Mouse (Mus musculus): ENCODE results near the gene Tbx3. TPM values are rescaled to one million over a fixed set of nuclear protein-coding genes. Genes with fewer than 3 reads are reported as not detected.

Gene Tbx3
- polyA plus RNA-seq, 1 experiment from 2014 or later, result 22.6 TPM

- Histone ChIP-seq H3K4me3 (ENCODE audit: low read depth, low read length) (no peak overlapping the region), H3K27ac (replicated peaks; ENCODE audit: low read depth, low read length) (no peak overlapping the region), H3K36me3 (ENCODE audit: control insufficient read depth, insufficient read depth, low read length) (no peaks in the 10 kb centered on the region), H3K9me3 (ENCODE audit: control insufficient read depth, low read length) (no peaks in the 10 kb centered on the region), H3K4me2 (ENCODE audit: low read depth, low read length) (peak overlapping the region; percentile 1; the same call in 1 of the 2 replicates), H3K4me1 (ENCODE audit: control insufficient read depth, insufficient read depth, low read length) (peaks cover 6% of the 10 kb centered on the region; the same call in 1 of the 2 replicates), H3K27me3 (replicated peaks; ENCODE audit: control insufficient read depth, insufficient read depth, low read length) (peaks cover 53% of the 10 kb centered on the region), H3K9ac (ENCODE audit: low read depth, low read length) (no peak overlapping the region)
- DNase-seq (ENCODE audit: low spot score), result no peak
- 29% methylated on average over 8 of the region's 8 CpGs for WGBS
- no peak for ATAC-seq (ENCODE audit: low read depth)
Observed at GRCm38 (mm10) chr5:119688914-119689420, 18.5 kb downstream of the Tbx3 start.

DNA sequence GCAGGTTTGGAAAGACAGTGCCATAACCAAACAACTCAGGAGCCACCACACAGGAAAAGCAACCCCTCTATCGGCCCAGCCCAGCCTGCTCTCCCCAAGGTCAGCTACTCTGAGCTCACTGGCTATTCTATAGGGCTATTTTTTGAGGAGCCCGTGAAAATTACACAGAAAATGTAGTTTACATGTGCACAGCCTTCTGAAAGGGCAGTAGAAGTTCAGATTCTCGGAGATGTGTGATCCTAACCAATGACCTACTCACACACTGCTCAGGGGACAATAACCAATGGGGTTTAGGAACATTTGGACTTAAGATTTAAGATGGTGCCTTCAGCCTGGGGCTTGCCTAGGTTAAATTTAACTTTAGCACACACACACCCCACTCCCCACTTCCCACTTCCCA, 19.0 kb downstream of the Tbx3 start:
- 32% methylated on average over 3 of the region's 3 CpGs for WGBS
- Histone ChIP-seq H3K36me3 (ENCODE audit: control insufficient read depth, insufficient read depth, low read length) (no peaks in the 10 kb centered on the region), H3K4me3 (ENCODE audit: low read depth, low read length) (no peak overlapping the region), H3K9me3 (ENCODE audit: control insufficient read depth, low read length) (no peaks in the 10 kb centered on the region), H3K9ac (ENCODE audit: low read depth, low read length) (no peak overlapping the region), H3K4me1 (ENCODE audit: control insufficient read depth, insufficient read depth, low read length) (peaks cover 6% of the 10 kb centered on the region; the same call in 1 of the 2 replicates), H3K27me3 (replicated peaks; ENCODE audit: control insufficient read depth, insufficient read depth, low read length) (peaks cover 53% of the 10 kb centered on the region), H3K4me2 (ENCODE audit: low read depth, low read length) (no peak overlapping the region), H3K27ac (replicated peaks; ENCODE audit: low read depth, low read length) (no peak overlapping the region)
- DNase-seq (ENCODE audit: low spot score), result no peak
- ATAC-seq (ENCODE audit: low read depth), result no peak

DNA sequence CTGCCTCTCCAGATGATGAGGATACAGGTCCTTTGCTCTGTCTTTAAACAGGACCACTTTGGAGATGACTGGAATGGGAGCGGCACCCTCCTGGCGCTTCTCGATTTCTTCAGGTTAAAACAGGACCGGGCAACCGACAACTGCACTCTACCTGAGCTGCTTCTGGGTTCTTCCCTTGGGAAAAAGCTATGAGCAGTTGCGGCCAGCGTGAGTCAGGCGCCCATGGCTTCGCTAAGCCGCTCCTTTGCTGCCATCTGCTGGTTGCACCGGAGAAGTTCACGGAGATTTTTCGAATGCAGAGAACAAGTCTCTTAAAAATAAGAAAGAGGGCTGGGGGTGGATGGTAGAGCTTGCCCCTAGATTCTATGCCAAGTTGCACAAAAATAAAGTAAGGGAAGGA, 20.6 kb downstream of the Tbx3 start:
- H3K27me3 ChIP-seq (replicated peaks; ENCODE audit: control insufficient read depth, insufficient read depth, low read length), result peaks cover 46% of the 10 kb centered on the region
- H3K27ac ChIP-seq (replicated peaks; ENCODE audit: low read depth, low read length), result no peak overlapping the region
- no peaks in the 10 kb centered on the region for H3K9me3 ChIP-seq (ENCODE audit: control insufficient read depth, low read length)
- ATAC-seq (ENCODE audit: low read depth), result peak; percentile 53; the same call in 1 of the 2 replicates
- no peak overlapping the region for H3K9ac ChIP-seq (ENCODE audit: low read depth, low read length)
- no peak overlapping the region for H3K4me3 ChIP-seq (ENCODE audit: low read depth, low read length)
- peak; percentile 86 for DNase-seq (ENCODE audit: low spot score)
- H3K36me3 ChIP-seq (ENCODE audit: control insufficient read depth, insufficient read depth, low read length), result no peaks in the 10 kb centered on the region
- H3K4me2 ChIP-seq (ENCODE audit: low read depth, low read length), result peak overlapping the region; percentile 33
- H3K4me1 ChIP-seq (ENCODE audit: control insufficient read depth, insufficient read depth, low read length), result peaks cover 6% of the 10 kb centered on the region; the same call in 1 of the 2 replicates
- under 1% methylated on average over 13 of the region's 13 CpGs for WGBS

GRCm38 (mm10) chr5:119692425-119692824, 22.0 kb downstream of the Tbx3 start:
- Histone ChIP-seq H3K9me3 (ENCODE audit: control insufficient read depth, low read length) (no peaks in the 10 kb centered on the region), H3K4me1 (ENCODE audit: control insufficient read depth, insufficient read depth, low read length) (no peaks in the 10 kb centered on the region), H3K4me2 (ENCODE audit: low read depth, low read length) (no peak overlapping the region), H3K27me3 (replicated peaks; ENCODE audit: control insufficient read depth, insufficient read depth, low read length) (peaks cover 33% of the 10 kb centered on the region), H3K9ac (ENCODE audit: low read depth, low read length) (no peak overlapping the region), H3K27ac (replicated peaks; ENCODE audit: low read depth, low read length) (no peak overlapping the region), H3K4me3 (ENCODE audit: low read depth, low read length) (no peak overlapping the region), H3K36me3 (ENCODE audit: control insufficient read depth, insufficient read depth, low read length) (no peaks in the 10 kb centered on the region)
- WGBS, result 30% methylated on average over 6 of the region's 6 CpGs
- DNase-seq (ENCODE audit: low spot score) (no peak), ATAC-seq (ENCODE audit: low read depth) (no peak)

- no peaks in the 10 kb centered on the region for H3K4me1 ChIP-seq (ENCODE audit: control insufficient read depth, insufficient read depth, low read length)
- no peak overlapping the region for H3K4me2 ChIP-seq (ENCODE audit: low read depth, low read length)
- DNase-seq (ENCODE audit: low spot score), result no peak
- no peak for ATAC-seq (ENCODE audit: low read depth)
- no peaks in the 10 kb centered on the region for H3K9me3 ChIP-seq (ENCODE audit: control insufficient read depth, low read length)
- 19% methylated on average over 8 of the region's 8 CpGs for WGBS
- H3K27ac ChIP-seq (replicated peaks; ENCODE audit: low read depth, low read length), result no peak overlapping the region
- peaks cover 9% of the 10 kb centered on the region; the same call in 1 of the 2 replicates for H3K27me3 ChIP-seq (replicated peaks; ENCODE audit: control insufficient read depth, insufficient read depth, low read length)
- H3K36me3 ChIP-seq (ENCODE audit: control insufficient read depth, insufficient read depth, low read length), result no peaks in the 10 kb centered on the region
- no peak overlapping the region for H3K9ac ChIP-seq (ENCODE audit: low read depth, low read length)
- no peak overlapping the region for H3K4me3 ChIP-seq (ENCODE audit: low read depth, low read length)
Observed at GRCm38 (mm10) chr5:119694914-119695313, 24.4 kb downstream of the Tbx3 start.

- no peak overlapping the region for H3K9ac ChIP-seq (ENCODE audit: low read depth, low read length)
- no peak overlapping the region for H3K4me2 ChIP-seq (ENCODE audit: low read depth, low read length)
- no peak overlapping the region for H3K4me3 ChIP-seq (ENCODE audit: low read depth, low read length)
- H3K36me3 ChIP-seq (ENCODE audit: control insufficient read depth, insufficient read depth, low read length), result no peaks in the 10 kb centered on the region
- WGBS, result 70% methylated on average over 1 of the region's 1 CpGs
- no peaks in the 10 kb centered on the region for H3K9me3 ChIP-seq (ENCODE audit: control insufficient read depth, low read length)
- DNase-seq (ENCODE audit: low spot score), result no peak
- no peaks in the 10 kb centered on the region for H3K4me1 ChIP-seq (ENCODE audit: control insufficient read depth, insufficient read depth, low read length)
- no peak for ATAC-seq (ENCODE audit: low read depth)
- H3K27ac ChIP-seq (replicated peaks; ENCODE audit: low read depth, low read length), result no peak overlapping the region
- peaks cover 23% of the 10 kb centered on the region for H3K27me3 ChIP-seq (replicated peaks; ENCODE audit: control insufficient read depth, insufficient read depth, low read length)
Observed at GRCm38 (mm10) chr5:119703031-119703430, 32.6 kb downstream of the Tbx3 start.

- H3K9me3 ChIP-seq (ENCODE audit: control insufficient read depth, low read length), result 0 out of 2 replicates have a peak, but pooled peaks cover 2% of the 10 kb centered on the region
- WGBS, result 60% methylated on average over 7 of the region's 7 CpGs
- no peak overlapping the region for H3K4me3 ChIP-seq (ENCODE audit: low read depth, low read length)
- no peak overlapping the region for H3K27ac ChIP-seq (replicated peaks; ENCODE audit: low read depth, low read length)
- no peak overlapping the region for H3K9ac ChIP-seq (ENCODE audit: low read depth, low read length)
- peaks cover 29% of the 10 kb centered on the region for H3K27me3 ChIP-seq (replicated peaks; ENCODE audit: control insufficient read depth, insufficient read depth, low read length)
- no peaks in the 10 kb centered on the region for H3K4me1 ChIP-seq (ENCODE audit: control insufficient read depth, insufficient read depth, low read length)
- H3K36me3 ChIP-seq (ENCODE audit: control insufficient read depth, insufficient read depth, low read length), result no peaks in the 10 kb centered on the region
- H3K4me2 ChIP-seq (ENCODE audit: low read depth, low read length), result no peak overlapping the region
- no peak for ATAC-seq (ENCODE audit: low read depth)
- no peak for DNase-seq (ENCODE audit: low spot score)
Observed at GRCm38 (mm10) chr5:119704900-119705299, 34.4 kb downstream of the Tbx3 start.

DNA sequence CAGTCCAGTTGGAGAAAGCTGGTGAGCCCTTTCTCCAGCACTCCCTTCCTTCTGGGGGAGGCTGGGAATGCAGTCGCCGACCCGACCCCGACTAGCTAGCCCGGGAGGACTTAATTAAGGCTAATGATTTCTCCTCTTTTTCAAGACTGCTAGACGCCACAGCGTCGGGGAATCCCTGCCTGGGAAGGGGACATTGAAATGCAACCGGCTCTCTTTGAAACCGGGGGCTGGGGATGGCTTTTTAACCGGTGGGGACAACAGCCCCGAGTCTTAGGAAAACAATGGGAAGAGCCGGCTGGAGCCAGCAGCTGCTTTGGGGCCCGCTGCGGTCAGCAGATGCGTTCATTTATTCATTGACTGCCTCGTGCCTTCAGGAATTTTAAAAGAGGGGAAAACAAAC, 36.0 kb downstream of the Tbx3 start:
- peak overlapping the region; percentile 40; the same call in 1 of the 2 replicates for H3K9ac ChIP-seq (ENCODE audit: low read depth, low read length)
- peaks cover 29% of the 10 kb centered on the region for H3K27me3 ChIP-seq (replicated peaks; ENCODE audit: control insufficient read depth, insufficient read depth, low read length)
- H3K4me3 ChIP-seq (ENCODE audit: low read depth, low read length), result peak overlapping the region; percentile 24; the same call in 1 of the 2 replicates
- WGBS, result under 1% methylated on average over 17 of the region's 17 CpGs
- H3K4me2 ChIP-seq (ENCODE audit: low read depth, low read length), result peak overlapping the region; percentile 47
- ATAC-seq (ENCODE audit: low read depth) (no peak), DNase-seq (ENCODE audit: low spot score) (no peak)
- H3K4me1 ChIP-seq (ENCODE audit: control insufficient read depth, insufficient read depth, low read length), result no peaks in the 10 kb centered on the region
- H3K9me3 ChIP-seq (ENCODE audit: control insufficient read depth, low read length), result 0 out of 2 replicates have a peak, but pooled peaks cover 2% of the 10 kb centered on the region
- no peaks in the 10 kb centered on the region for H3K36me3 ChIP-seq (ENCODE audit: control insufficient read depth, insufficient read depth, low read length)
- no peak overlapping the region for H3K27ac ChIP-seq (replicated peaks; ENCODE audit: low read depth, low read length)
